Mouse (Mus musculus): ENCODE data around the gene Emc8.

DNA sequence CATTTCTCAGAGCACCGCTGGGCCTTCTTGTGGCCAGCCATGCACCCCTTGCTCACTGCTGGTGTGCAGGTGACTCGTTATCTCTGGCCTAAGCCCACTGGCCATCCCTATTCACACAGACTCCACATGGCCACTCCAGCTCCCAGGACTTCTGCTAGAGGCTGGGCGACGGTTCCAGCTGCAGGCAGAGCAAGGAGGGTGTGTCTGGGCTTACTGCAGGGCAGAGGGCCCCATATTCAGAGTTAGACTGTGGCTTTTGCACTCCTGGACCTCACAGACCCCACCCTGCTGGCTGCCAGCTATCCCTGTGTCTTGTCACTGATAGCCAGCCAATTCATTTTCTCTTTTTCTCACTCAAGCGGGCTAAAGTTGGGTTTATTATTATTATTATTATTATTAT is 15.7 kb upstream of the Emc8 start:
- no peak for TF ChIP-seq TCF12 (IDR thresholded peaks at IDR 0.05; ENCODE audit: insufficient read depth, poor library complexity, severe bottlenecking)
- TF ChIP-seq CEBPB (IDR thresholded peaks at IDR 0.05; ENCODE audit: insufficient read depth, poor library complexity, severe bottlenecking), result no peak
- no peak for TF ChIP-seq POLR2A (IDR thresholded peaks at IDR 0.05; ENCODE audit: insufficient read length, low read depth)
- no peak for TF ChIP-seq MAX (IDR thresholded peaks at IDR 0.05; ENCODE audit: low read depth)
- TF ChIP-seq USF1 (IDR thresholded peaks at IDR 0.05; ENCODE audit: low read depth), result no peak
- TF ChIP-seq MYOG (IDR thresholded peaks at IDR 0.05; ENCODE audit: control insufficient read depth in 1 of 3, insufficient read depth in 1 of 3, insufficient read length in 2 of 3, low read depth in 2 of 3), result no peak
- no peak for TF ChIP-seq POLR2AphosphoS2 (IDR thresholded peaks at IDR 0.05; ENCODE audit: insufficient read length, low read depth)
- TF ChIP-seq MYOD1 (IDR thresholded peaks at IDR 0.05; ENCODE audit: control insufficient read depth in 1 of 3, insufficient read length in 2 of 3, low read depth in 2 of 3), result no peak
- no peak for TF ChIP-seq E2F4 (IDR thresholded peaks at IDR 0.05; ENCODE audit: insufficient read depth)
- TF ChIP-seq SRF (IDR thresholded peaks at IDR 0.05; ENCODE audit: control insufficient read depth, insufficient read length, low read depth), result no peak
- TF ChIP-seq REST (IDR thresholded peaks at IDR 0.05; ENCODE audit: insufficient read depth, insufficient read length), result no peak
